In genomic region chr19:40762023-40762759, GRCm38 (mm10) we compare ENCODE assay signal across 8 mouse cellular contexts. TPM values are rescaled to one million over a fixed set of nuclear protein-coding genes. Genes with fewer than 3 reads are reported as not detected.
DNase-seq lines count a peak whose midpoint lies in the region; ATAC-seq and TF ChIP-seq lines count a peak whose summit lies in the region.

No protein-coding gene starts in this region.

- H3K4me3 ChIP-seq in forebrain, embryonic 14.5 days (ENCODE audit: low read depth, low read length): peak overlapping the region; percentile 19
- peak overlapping the region; percentile 25 for H3K4me3 ChIP-seq in hindbrain, postnatal 0 days (ENCODE audit: low read length)
- peak overlapping the region; percentile 22 for H3K4me3 ChIP-seq in macrophage (ENCODE audit: inconsistent target)
- H3K4me3 ChIP-seq in spleen, adult 2 months (ENCODE audit: extremely low read depth, insufficient read depth, insufficient read length): peak overlapping the region; percentile 62

- intact Hi-C loops in left cerebral cortex, postnatal 14 days (cut with DNase I): no loop called here

- H3K9ac ChIP-seq in forebrain, embryonic 14.5 days (ENCODE audit: low read length): peak overlapping the region; percentile 49
- no peak overlapping the region for H3K9ac ChIP-seq in hindbrain, postnatal 0 days (replicated peaks; ENCODE audit: low read length)

- no peaks in the 10 kb centered on the region for H3K9me3 ChIP-seq in forebrain, embryonic 14.5 days (replicated peaks; ENCODE audit: control insufficient read depth, low read length)
- no peaks in the 10 kb centered on the region for H3K9me3 ChIP-seq in hindbrain, postnatal 0 days (ENCODE audit: low read length)

- peak; percentile 32 for ATAC-seq in forebrain, embryonic 14.5 days
- peak; percentile 66 for ATAC-seq in hindbrain, postnatal 0 days
- ATAC-seq in cerebellum, adult (ENCODE audit: insufficient number of reproducible peaks, low FRiP score, low TSS enrichment): no peak

- TF ChIP-seq POLR2A in spleen, adult 2 months (IDR thresholded peaks at IDR 0.05; ENCODE audit: low read depth, low read length): no peak

- no peaks in the 10 kb centered on the region for H3K36me3 ChIP-seq in forebrain, embryonic 14.5 days (ENCODE audit: control insufficient read depth, insufficient read depth, low read length)
- no peaks in the 10 kb centered on the region for H3K36me3 ChIP-seq in hindbrain, postnatal 0 days (ENCODE audit: insufficient read depth, low read length)
- H3K36me3 ChIP-seq in macrophage (ENCODE audit: inconsistent target): no peaks in the 10 kb centered on the region
- no peaks in the 10 kb centered on the region for H3K36me3 ChIP-seq in spleen, adult 2 months (ENCODE audit: control insufficient read depth, insufficient read depth, low read length)

- DNase-seq in urinary bladder, postnatal 25 days (ENCODE audit: low spot score): peak; percentile 17
- no peak for DNase-seq in urinary bladder, postnatal 4 days (ENCODE audit: low spot score in 2 of 2)
- DNase-seq in forebrain, embryonic 14.5 days (ENCODE audit: low spot score): peak; percentile 34
- no peak for DNase-seq in hindbrain, postnatal 0 days (ENCODE audit: low spot score)
- DNase-seq in left cerebral cortex, postnatal 14 days (ENCODE audit: low spot score in 2 of 2): peak; percentile 57 to 62
- peak; percentile 3 to 25 for DNase-seq in spleen, adult 2 months (ENCODE audit: low read depth in 1 of 2, low spot score in 2 of 2)

- WGBS in forebrain, embryonic 14.5 days: 31% methylated on average over 22 of the region's 22 CpGs
- WGBS in hindbrain, postnatal 0 days: 40% methylated on average over 22 of the region's 22 CpGs
- WGBS in macrophage (ENCODE audit: missing documents): 52% methylated on average over 21 of the region's 22 CpGs
- WGBS in spleen, adult 2 months: 43% methylated on average over 22 of the region's 22 CpGs

- no peaks in the 10 kb centered on the region for H3K4me1 ChIP-seq in forebrain, embryonic 14.5 days (ENCODE audit: control insufficient read depth, insufficient read depth, low read length)
- no peaks in the 10 kb centered on the region for H3K4me1 ChIP-seq in hindbrain, postnatal 0 days (ENCODE audit: insufficient read depth, low read length)
- no peaks in the 10 kb centered on the region for H3K4me1 ChIP-seq in spleen, adult 2 months (ENCODE audit: control insufficient read depth, insufficient read depth, insufficient read length)

- no peak overlapping the region for H3K27ac ChIP-seq in forebrain, embryonic 14.5 days (ENCODE audit: low read depth, low read length)
- H3K27ac ChIP-seq in hindbrain, postnatal 0 days: no peak overlapping the region
- H3K27ac ChIP-seq in macrophage: no peak overlapping the region
- H3K27ac ChIP-seq in spleen, adult 2 months (ENCODE audit: insufficient read depth, low read length): no peak overlapping the region

- no peaks in the 10 kb centered on the region for H3K27me3 ChIP-seq in forebrain, embryonic 14.5 days (replicated peaks; ENCODE audit: control insufficient read depth, insufficient read depth, low read length)
- no peaks in the 10 kb centered on the region for H3K27me3 ChIP-seq in hindbrain, postnatal 0 days (ENCODE audit: insufficient read depth, low read length)
- H3K27me3 ChIP-seq in spleen, adult 2 months (ENCODE audit: control insufficient read depth, insufficient read depth, low read length): no peaks in the 10 kb centered on the region; the same call in 1 of the 2 replicates

- peak overlapping the region; percentile 45 for H3K4me2 ChIP-seq in forebrain, embryonic 14.5 days (ENCODE audit: low read length)
- H3K4me2 ChIP-seq in hindbrain, postnatal 0 days (ENCODE audit: low read depth, low read length): peak overlapping the region; percentile 55

- H3K79me2 ChIP-seq in macrophage (ENCODE audit: inconsistent target): no peaks in the 10 kb centered on the region

- TF ChIP-seq CTCF in hindbrain, postnatal 0 days (IDR thresholded peaks at IDR 0.05; ENCODE audit: low read depth): no peak
- no peak for TF ChIP-seq CTCF in spleen, adult 2 months (IDR thresholded peaks at IDR 0.05; ENCODE audit: extremely low read depth, insufficient read depth, insufficient read length, insufficient replicate concordance)

RNA-seq across cellular contexts. Expression of gene Cc2d2b, which starts 13.6 kb away (rescaled TPM):
- 0.15 and 0.26 TPM in 2 replicates for polyA plus RNA-seq in forebrain, embryonic 14.5 days (2014; fragmentation: Nextera tagmentation; extraction: Ambion mirVana)
- total RNA-seq in hindbrain, postnatal 0 days (2014; rRNA removed): not detected in 2 replicates
- 0.14 and 0.16 TPM in 2 replicates for polyA plus RNA-seq in hindbrain, postnatal 0 days (2015; fragmentation: Nextera tagmentation; extraction: Ambion mirVana)
- total RNA-seq in left cerebral cortex, postnatal 14 days (2021): under 1 TPM; 0.15 to 0.17 TPM
- 1 to 10 TPM in 2 of 26 experiments, under 1 TPM in 3, not detected in 21; 0.15 to 1.5 (median 0.84) TPM for total RNA-seq in macrophage (2018; cell fraction: chromatin; rRNA removed)
- total RNA-seq in macrophage (2018; cell fraction: cytosol; rRNA removed): under 1 TPM in 10 of 26 experiments, not detected in 16; 0.03 to 0.14 (median 0.08) TPM
- 1 to 10 TPM in 2 of 26 experiments, under 1 TPM in 3, not detected in 21; 0.22 to 4.3 (median 0.56) TPM for total RNA-seq in macrophage (2018; cell fraction: nucleus; rRNA removed)
- 0.21 TPM in 1 of 3 replicates, not detected in the others for polyA plus RNA-seq in macrophage (2018)
- polyA plus RNA-seq in spleen, adult 2 months (2012; rRNA removed): 0.04 TPM in 1 of 2 replicates, not detected in the other

Comparison
In these comparisons a context has a peak if more than half of its experiments do, and no peak if none do; other contexts are left out.
1. DNase-seq: peak in urinary bladder, postnatal 25 days (single experiment), forebrain, embryonic 14.5 days (single experiment), left cerebral cortex, postnatal 14 days (2 of 2) and spleen, adult 2 months (2 of 2); none in urinary bladder, postnatal 4 days (0 of 2) and hindbrain, postnatal 0 days (single experiment).
2. Peak in every context shown above with its lines, with median percentiles within 50 percentile points of each other: H3K4me3 ChIP-seq.